Mouse (Mus musculus) midbrain, embryonic 10.5 days (tissue): ENCODE measurements around the gene Gm364. TPM values are rescaled to one million over a fixed set of nuclear protein-coding genes. Genes with fewer than 3 reads are reported as not detected.

Source experiments
- DNase-seq: peaks from one replicate; pipeline ENCODE4 v3.0.0-alpha.2; 2017; ENCODE audit warnings: low spot score
- H3K27ac ChIP-seq: fragments of 300-500 bp; sonication (generic); replicated peaks from 2 replicates; pipeline ENCODE4 v1.5.1; 2016; ENCODE audit warnings: mild to moderate bottlenecking
- H3K27me3 ChIP-seq: fragments of 300-500 bp; sonication (generic); 2 replicates; pipeline ENCODE4 v1.6.1; 2016; ENCODE audit warnings: low read depth, mild to moderate bottlenecking; ENCODE audit not compliant: poor library complexity, severe bottlenecking
- H3K36me3 ChIP-seq: fragments of 300-500 bp; sonication (generic); 2 replicates; pipeline ENCODE4 v1.6.1; 2016; ENCODE audit warnings: mild to moderate bottlenecking, moderate library complexity
- H3K4me1 ChIP-seq: fragments of 300-500 bp; sonication (generic); 2 replicates; pipeline ENCODE4 v1.6.1; 2016
- H3K4me3 ChIP-seq: fragments of 300-500 bp; sonication (generic); 2 replicates; pipeline ENCODE4 v1.5.1; 2016; ENCODE audit warnings: mild to moderate bottlenecking, moderate library complexity
- H3K9me3 ChIP-seq: fragments of 300-500 bp; sonication (generic); replicated peaks from 2 replicates; pipeline ENCODE4 v1.6.1; 2016; ENCODE audit warnings: mild to moderate bottlenecking
- whole genome bisulfite sequencing: fragments of 180-500 bp; shearing (Covaris S2); methylation state at CpG from one replicate; pipeline ENCODE4 v1.1.7; 2016; 5-methylcytosine and 5-hydroxymethylcytosine counted together
- polyA plus RNA-seq: library from polyadenylated mRNA; unstranded; fragments of >200 nt; fragmentation: Nextera tagmentation; extraction: Ambion mirVana; gene quantifications from 2 replicates; pipeline ENCODE4 v1.2.1, GENCODE M21; 2016

Gene Gm364
- polyA plus RNA-seq, 1 experiment from 2014 or later: not detected

DNA sequence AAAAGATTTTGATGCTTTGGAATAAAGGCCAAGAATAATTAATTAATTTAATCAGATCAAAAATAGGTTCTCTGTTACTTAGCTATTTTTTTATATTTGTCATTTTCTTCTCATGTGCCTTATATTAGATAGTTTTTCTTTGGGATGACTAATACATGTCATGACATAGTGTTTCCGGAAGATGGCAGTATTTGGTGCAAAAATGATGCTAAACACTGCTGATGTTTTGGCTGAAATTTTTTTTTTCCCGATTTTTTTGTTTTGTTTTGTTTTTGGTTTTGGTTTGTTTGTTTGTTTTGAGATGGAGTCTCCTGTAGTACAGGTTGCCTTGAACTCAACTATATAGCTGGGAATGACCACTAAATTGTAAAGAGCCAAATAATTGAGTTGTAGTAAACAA lies 22.7 kb downstream of the Gm364 start:
- no peak overlapping the region for H3K4me3 ChIP-seq
- 17% methylated on average over 2 of the region's 2 CpGs for WGBS
- no peak overlapping the region for H3K27ac ChIP-seq
- DNase-seq: no peak
- no peaks in the 10 kb centered on the region for H3K4me1 ChIP-seq
- H3K36me3 ChIP-seq: no peaks in the 10 kb centered on the region
- H3K27me3 ChIP-seq: no peaks in the 10 kb centered on the region
- H3K9me3 ChIP-seq: no peaks in the 10 kb centered on the region

DNA sequence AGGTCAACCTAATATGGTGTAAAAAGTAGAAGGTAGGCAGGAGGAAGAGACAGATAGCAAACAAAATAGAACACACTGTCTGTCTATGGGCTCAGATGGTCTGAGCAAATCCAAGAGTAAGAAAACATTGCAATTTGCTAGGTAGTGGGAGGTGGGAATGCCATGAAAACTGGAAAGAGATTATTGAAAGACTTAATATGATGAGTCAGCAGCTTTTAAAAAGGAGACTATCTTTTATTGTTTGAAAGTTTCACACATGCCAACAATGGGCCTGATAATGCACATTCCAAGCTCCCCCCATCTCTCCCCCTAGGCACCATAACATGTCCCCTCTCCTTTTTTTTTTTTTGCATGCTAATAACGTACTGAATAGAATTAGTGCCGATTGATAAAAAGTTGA lies 24.9 kb downstream of the Gm364 start:
- WGBS: 100% methylated on average over 2 of the region's 2 CpGs
- Histone ChIP-seq H3K4me1 (no peaks in the 10 kb centered on the region), H3K9me3 (no peaks in the 10 kb centered on the region), H3K27ac (no peak overlapping the region), H3K4me3 (no peak overlapping the region), H3K27me3 (no peaks in the 10 kb centered on the region), H3K36me3 (no peaks in the 10 kb centered on the region)
- no peak for DNase-seq

DNA sequence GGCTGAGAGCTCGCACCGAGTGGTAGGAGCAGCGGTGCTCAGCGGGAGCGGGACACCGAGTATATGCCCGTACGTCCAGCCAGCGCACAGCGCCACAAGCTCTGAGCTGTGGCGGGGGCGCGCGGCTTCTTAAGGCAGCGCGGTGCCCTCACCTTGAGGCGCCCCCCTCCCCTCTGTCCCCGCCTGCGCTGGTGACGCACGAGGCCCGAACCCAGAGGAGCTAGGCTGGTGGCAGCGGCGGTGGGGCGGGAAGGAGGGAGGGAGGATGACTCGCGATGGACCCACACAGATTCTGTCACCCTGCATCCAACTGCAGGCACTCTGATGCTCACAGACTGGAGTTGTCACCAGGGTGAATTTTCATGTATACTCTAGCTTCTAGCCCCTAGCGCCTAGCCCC lies 94.7 kb downstream of the Gm364 start, which contains the start of gene Gpr101:
Gene Gpr101 (minus strand): TSS at position 124 of the 400 bp plus-strand sequence.
- H3K27me3 ChIP-seq: peaks cover 48% of the 10 kb centered on the region
- H3K36me3 ChIP-seq: no peaks in the 10 kb centered on the region
- 3% methylated on average over 16 of the region's 28 CpGs for WGBS
- H3K4me1 ChIP-seq: no peaks in the 10 kb centered on the region
- peak; percentile 17 for DNase-seq
- H3K27ac ChIP-seq: no peak within 1 kb of the TSS
- 0 out of 2 replicates have a peak, but pooled peaks cover 3% of the 10 kb centered on the region for H3K9me3 ChIP-seq
- peak within 1 kb of the TSS; percentile 56 for H3K4me3 ChIP-seq

DNA sequence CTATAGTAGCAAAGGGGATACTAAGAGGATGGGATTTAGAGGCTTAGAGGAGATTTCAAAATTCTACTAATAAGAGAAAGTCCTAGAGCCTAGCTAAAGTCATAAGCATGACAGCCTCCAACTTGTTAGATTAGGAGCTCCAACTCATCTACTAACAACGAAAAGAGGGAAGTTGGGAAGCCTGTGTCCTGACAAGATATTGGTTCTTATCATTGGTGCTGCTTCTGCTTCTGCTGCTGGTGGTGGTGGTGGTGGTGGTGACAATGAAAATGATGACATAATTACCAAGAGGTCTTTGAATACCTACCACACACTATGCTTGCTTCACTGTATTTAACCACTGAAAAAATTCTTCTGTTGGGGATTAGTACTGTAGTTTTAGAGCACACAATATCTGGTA lies 97.3 kb downstream of the Gm364 start:
- 87% methylated on average over 1 of the region's 1 CpGs for WGBS
- H3K27me3 ChIP-seq: peaks cover 47% of the 10 kb centered on the region
- H3K4me1 ChIP-seq: no peaks in the 10 kb centered on the region
- no peaks in the 10 kb centered on the region for H3K36me3 ChIP-seq
- no peak overlapping the region for H3K27ac ChIP-seq
- no peaks in the 10 kb centered on the region for H3K9me3 ChIP-seq
- no peak overlapping the region for H3K4me3 ChIP-seq
- DNase-seq: no peak

DNA sequence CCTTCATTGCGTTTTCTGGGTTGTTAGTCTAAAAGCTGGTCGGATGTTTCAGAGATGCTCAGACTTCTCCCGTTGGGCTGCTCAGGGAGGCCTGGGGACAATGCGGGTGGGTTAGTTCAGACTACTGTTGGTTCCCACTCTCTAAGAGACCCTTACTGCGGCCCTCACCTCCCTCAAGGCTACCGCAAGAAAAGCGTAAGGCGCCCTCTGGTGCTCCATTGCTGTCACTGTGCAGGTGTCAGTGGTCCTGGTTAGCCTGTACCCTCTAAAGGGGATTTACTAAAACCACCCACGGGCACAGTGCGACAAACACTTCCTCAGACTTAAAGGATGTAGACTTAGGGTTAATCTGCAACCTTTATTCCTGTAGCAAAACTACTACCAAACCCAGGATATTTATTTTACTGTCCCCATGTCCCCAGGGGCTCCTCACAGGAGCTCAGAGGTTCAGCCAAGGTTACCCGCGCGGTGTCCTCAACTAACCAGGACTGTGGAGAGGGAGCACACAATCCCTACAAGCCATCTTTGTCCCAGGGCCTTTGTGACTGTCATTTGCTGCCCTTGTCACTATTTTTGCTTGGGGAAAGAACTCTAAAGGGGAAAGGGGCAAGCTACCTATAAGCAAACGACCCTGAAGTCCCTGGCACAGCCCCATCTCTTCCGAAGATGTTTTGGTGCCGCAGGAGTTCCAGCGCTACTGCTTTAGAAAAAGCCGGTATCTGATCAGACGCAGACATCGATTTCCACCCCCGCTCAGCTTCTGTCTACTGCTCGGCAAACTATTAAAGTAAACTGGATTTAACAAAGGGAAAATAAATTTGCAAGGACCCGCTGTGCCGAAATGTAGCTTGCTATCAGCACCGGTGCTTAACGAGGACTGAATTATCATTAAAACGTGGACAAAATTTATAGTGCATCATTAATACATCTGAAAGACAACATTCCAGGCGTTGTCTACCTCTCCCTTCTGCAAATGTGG lies 112.5 kb downstream of the Gm364 start:
- Histone ChIP-seq H3K9me3 (no peaks in the 10 kb centered on the region), H3K27me3 (0 out of 2 replicates have a peak, but pooled peaks cover 7% of the 10 kb centered on the region), H3K36me3 (no peaks in the 10 kb centered on the region), H3K4me3 (peak overlapping the region; percentile 36), H3K4me1 (no peaks in the 10 kb centered on the region), H3K27ac (no peak overlapping the region)
- DNase-seq: peak; percentile 27
- WGBS: 38% methylated on average over 28 of the region's 28 CpGs

Other genes with a start within 250 kb of the Gm364 start
- not detected in 2 replicates for gene Cd40lg, start 197.0 kb upstream of the Gm364 start, polyA plus RNA-seq
- gene Arhgef6, start 70.4 kb upstream of the Gm364 start, polyA plus RNA-seq: 3.9 and 7.3 TPM in 2 replicates
- 196 and 230 TPM in 2 replicates for gene Rbmx, start 16.1 kb upstream of the Gm364 start, polyA plus RNA-seq
- gene Gpr101, start 94.6 kb downstream of the Gm364 start, polyA plus RNA-seq: not detected in 2 replicates